Mouse (Mus musculus) induced T-regulatory cell, adult 2 months (primary cell): ENCODE results near the gene Gm42791.

Experiments used
- DNase-seq: peaks from one replicate; pipeline ENCODE4 v3.0.0-alpha.2; 2012; ENCODE audit warnings: low read depth

Gene Gm42791

GRCm38 (mm10) chr5:148977698-148978457 is 17.1 kb downstream of the Gm42791 start:
- peak; percentile 41 for DNase-seq

- peak; percentile 73 for DNase-seq
These were observed 18.1 kb downstream of the Gm42791 start for GRCm38 (mm10) chr5:148976876-148977275.

- DNase-seq: no peak
These were observed 19.9 kb downstream of the Gm42791 start for GRCm38 (mm10) chr5:148975035-148975434.

- no peak for DNase-seq
These were observed 21.8 kb downstream of the Gm42791 start for GRCm38 (mm10) chr5:148973019-148973668.

GRCm38 (mm10) chr5:148972167-148972566 is 22.8 kb downstream of the Gm42791 start:
- DNase-seq: no peak

GRCm38 (mm10) chr5:148969648-148970047 is 25.3 kb downstream of the Gm42791 start:
- peak; percentile 32 for DNase-seq

GRCm38 (mm10) chr5:148968958-148969576 is 25.9 kb downstream of the Gm42791 start:
- DNase-seq: no peak

GRCm38 (mm10) chr5:148968179-148968578 is 26.8 kb downstream of the Gm42791 start:
- DNase-seq: no peak

GRCm38 (mm10) chr5:148966395-148966794 is 28.6 kb downstream of the Gm42791 start:
- no peak for DNase-seq

- no peak for DNase-seq
These were observed 29.1 kb downstream of the Gm42791 start for GRCm38 (mm10) chr5:148965691-148966333.

- DNase-seq: no peak
These were observed 29.8 kb downstream of the Gm42791 start for GRCm38 (mm10) chr5:148965089-148965591.

GRCm38 (mm10) chr5:148964251-148964650 is 30.7 kb downstream of the Gm42791 start:
- DNase-seq: no peak

- DNase-seq: peak; percentile 31
These were observed 34.7 kb downstream of the Gm42791 start for GRCm38 (mm10) chr5:148960211-148960610.

GRCm38 (mm10) chr5:148959068-148959990 is 35.6 kb downstream of the Gm42791 start:
- peak; percentile 89 for DNase-seq

GRCm38 (mm10) chr5:148958355-148958754 is 36.6 kb downstream of the Gm42791 start:
- peak; percentile 65 for DNase-seq

GRCm38 (mm10) chr5:148956898-148957535 is 37.9 kb downstream of the Gm42791 start:
- no peak for DNase-seq

- no peak for DNase-seq
These were observed 38.9 kb downstream of the Gm42791 start for GRCm38 (mm10) chr5:148956091-148956490.

- no peak for DNase-seq
These were observed 39.4 kb downstream of the Gm42791 start for GRCm38 (mm10) chr5:148955575-148955974.

GRCm38 (mm10) chr5:148954314-148955060 is 40.5 kb downstream of the Gm42791 start:
- no peak for DNase-seq

- DNase-seq: no peak
These were observed 41.8 kb downstream of the Gm42791 start for GRCm38 (mm10) chr5:148953098-148953497.
